Mouse (Mus musculus): ENCODE measurements around the gene Aldh3a1. TPM values are rescaled to one million over a fixed set of nuclear protein-coding genes. Genes with fewer than 3 reads are reported as not detected.

Aldh3a1 gene
- polyA plus RNA-seq, 1 experiment from 2014 or later = not detected

DNA sequence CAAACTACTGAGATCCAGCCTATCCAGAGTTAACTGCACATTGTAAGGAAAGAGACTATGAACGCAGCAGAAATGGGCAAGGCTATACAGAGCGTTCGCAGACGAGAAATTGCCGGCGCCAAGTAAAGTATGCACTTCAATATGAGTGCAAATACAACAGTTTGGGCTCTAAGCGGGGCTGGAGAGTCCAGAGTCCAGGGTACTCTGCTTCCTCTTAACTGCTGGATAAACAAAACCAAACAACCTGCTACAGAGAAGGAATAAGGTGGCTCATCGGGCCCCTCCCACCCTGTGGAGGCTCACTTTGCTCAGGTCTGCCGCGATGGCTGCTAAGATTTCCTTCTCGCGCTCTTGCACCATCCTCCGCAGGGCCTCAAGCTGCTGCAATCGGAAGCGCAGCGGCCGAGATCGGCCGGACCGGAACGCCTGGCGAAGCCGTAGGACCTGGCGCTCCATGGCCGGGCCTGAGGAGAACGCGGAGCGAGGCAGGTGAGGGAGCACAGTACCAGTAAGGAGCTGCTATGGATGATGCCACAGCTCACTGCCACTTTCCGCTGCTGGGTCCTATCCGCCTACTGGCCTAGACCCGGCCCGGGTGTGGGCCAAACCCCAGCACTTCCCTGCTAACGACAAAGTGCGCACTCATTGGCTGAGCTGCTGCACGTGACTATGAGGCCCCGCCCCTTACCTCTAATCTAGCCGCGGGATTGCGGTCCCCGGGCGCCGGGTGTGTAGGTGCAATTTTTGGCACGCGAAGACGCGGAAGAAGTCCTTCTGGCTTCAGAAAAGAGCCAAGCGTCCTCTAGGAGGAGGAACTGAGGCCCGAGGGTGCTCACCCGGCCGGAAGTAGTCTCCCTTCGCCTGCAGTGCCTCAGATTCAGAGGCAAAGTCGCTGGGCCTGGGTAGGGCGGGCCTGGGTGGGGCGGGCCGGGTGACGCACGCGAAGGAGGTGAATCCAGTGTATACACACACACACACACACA lies 59.5 kb downstream of the Aldh3a1 start, which contains the start of gene Aldh3a2:
TSS of gene Aldh3a2 (minus strand) at position 914 of the 983 bp plus-strand sequence.
- H3K27ac ChIP-seq (ENCODE audit: low read length) = peak within 1 kb of the TSS; percentile 96
- under 1% methylated on average over 51 of the region's 58 CpGs for WGBS
- H3K27me3 ChIP-seq (ENCODE audit: control insufficient read depth, insufficient read depth, low read length) = no peaks in the 10 kb centered on the region
- peaks cover 16% of the 10 kb centered on the region for H3K36me3 ChIP-seq (ENCODE audit: control insufficient read depth, insufficient read depth, low read length)
- peak; percentile 98 for ATAC-seq (ENCODE audit: insufficient number of reproducible peaks, insufficient read depth, low FRiP score, low read depth)
- no peaks in the 10 kb centered on the region for H3K4me1 ChIP-seq (ENCODE audit: control insufficient read depth, insufficient read depth, low read length)
- H3K4me2 ChIP-seq (replicated peaks; ENCODE audit: low read depth, low read length) = peak within 1 kb of the TSS; percentile 65
- H3K9me3 ChIP-seq (ENCODE audit: control insufficient read depth, low read depth, low read length) = no peaks in the 10 kb centered on the region
- H3K4me3 ChIP-seq (ENCODE audit: low read depth, low read length) = peak within 1 kb of the TSS; percentile 86
- peak within 1 kb of the TSS; percentile 47 for H3K9ac ChIP-seq (replicated peaks; ENCODE audit: low read depth, low read length)

Other genes with a start within 250 kb of the Aldh3a1 start
- 0.77 and 1.5 TPM in 2 replicates for gene Kcnj12, start 185.0 kb upstream of the Aldh3a1 start, polyA plus RNA-seq (2014; fragmentation: Nextera tagmentation; extraction: Ambion mirVana)
- gene Tnfrsf13b, start 80.8 kb upstream of the Aldh3a1 start, polyA plus RNA-seq (2014; fragmentation: Nextera tagmentation; extraction: Ambion mirVana) = 1.8 and 2.6 TPM in 2 replicates
- 161 and 164 TPM in 2 replicates for gene Usp22, start 32.5 kb upstream of the Aldh3a1 start, polyA plus RNA-seq (2014; fragmentation: Nextera tagmentation; extraction: Ambion mirVana)
- 47.5 and 53.0 TPM in 2 replicates for gene Aldh3a2, start 59.9 kb downstream of the Aldh3a1 start, polyA plus RNA-seq (2014; fragmentation: Nextera tagmentation; extraction: Ambion mirVana)
- gene Slc47a2, start 135.3 kb downstream of the Aldh3a1 start, polyA plus RNA-seq (2014; fragmentation: Nextera tagmentation; extraction: Ambion mirVana) = not detected in 2 replicates
- gene Slc47a1, start 170.8 kb downstream of the Aldh3a1 start, polyA plus RNA-seq (2014; fragmentation: Nextera tagmentation; extraction: Ambion mirVana) = 0.20 and 0.34 TPM in 2 replicates
- gene Rnf112, start 246.6 kb downstream of the Aldh3a1 start, polyA plus RNA-seq (2014; fragmentation: Nextera tagmentation; extraction: Ambion mirVana) = 1.4 and 1.6 TPM in 2 replicates